Mouse (Mus musculus) heart, adult 2 months (tissue): ENCODE data around the gene Ptger3.

Experiments
- CTCF ChIP-seq: fragments of 200-600 bp; IDR thresholded peaks from 2 replicates; pipeline ENCODE4 v1.8.1; 2022; ENCODE audit warnings: antibody characterized with exemption, mild to moderate bottlenecking, moderate library complexity
- EP300 ChIP-seq: fragments of 200-500 bp; IDR thresholded peaks from 2 replicates; pipeline ENCODE4 v1.6.1; 2011; ENCODE audit warnings: low read depth, low read length, control low read depth; ENCODE audit not compliant: insufficient read depth
- POLR2A ChIP-seq: fragments of 200-500 bp; IDR thresholded peaks from 2 replicates; pipeline ENCODE4 v1.6.1; 2011; ENCODE audit warnings: mild to moderate bottlenecking, low read depth, low read length, control low read depth; ENCODE audit not compliant: insufficient read depth

DNA sequence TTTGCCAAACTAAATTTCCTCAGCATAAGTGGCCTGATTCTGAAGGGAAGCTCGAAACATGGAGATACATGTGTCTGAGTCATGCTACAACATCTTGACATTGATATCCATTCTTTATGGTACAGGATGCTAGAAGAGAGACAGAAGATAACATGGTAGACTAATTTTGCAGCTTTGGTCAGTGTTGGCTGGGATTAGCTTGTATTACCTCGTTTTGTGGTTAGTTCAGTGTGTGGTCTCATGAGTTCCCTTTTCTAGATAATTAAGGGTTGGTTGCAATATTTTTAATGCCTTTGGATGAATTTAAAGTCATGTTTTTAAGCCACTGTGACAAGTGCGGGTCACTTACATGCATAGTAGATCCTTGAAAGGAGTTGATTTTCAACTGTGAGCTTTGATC lies 119.4 kb downstream of the Ptger3 start:
- TF ChIP-seq POLR2A (no peak), EP300 (no peak), CTCF (no peak)
